Mouse (Mus musculus) 3T3-L1 (cell line): ENCODE results near the gene Il9r.

Source experiments
- DNase-seq: peaks from one replicate; pipeline ENCODE4 v3.0.0-alpha.2; 2015; ENCODE audit warnings: low read depth, low spot score

The Il9r gene

DNA sequence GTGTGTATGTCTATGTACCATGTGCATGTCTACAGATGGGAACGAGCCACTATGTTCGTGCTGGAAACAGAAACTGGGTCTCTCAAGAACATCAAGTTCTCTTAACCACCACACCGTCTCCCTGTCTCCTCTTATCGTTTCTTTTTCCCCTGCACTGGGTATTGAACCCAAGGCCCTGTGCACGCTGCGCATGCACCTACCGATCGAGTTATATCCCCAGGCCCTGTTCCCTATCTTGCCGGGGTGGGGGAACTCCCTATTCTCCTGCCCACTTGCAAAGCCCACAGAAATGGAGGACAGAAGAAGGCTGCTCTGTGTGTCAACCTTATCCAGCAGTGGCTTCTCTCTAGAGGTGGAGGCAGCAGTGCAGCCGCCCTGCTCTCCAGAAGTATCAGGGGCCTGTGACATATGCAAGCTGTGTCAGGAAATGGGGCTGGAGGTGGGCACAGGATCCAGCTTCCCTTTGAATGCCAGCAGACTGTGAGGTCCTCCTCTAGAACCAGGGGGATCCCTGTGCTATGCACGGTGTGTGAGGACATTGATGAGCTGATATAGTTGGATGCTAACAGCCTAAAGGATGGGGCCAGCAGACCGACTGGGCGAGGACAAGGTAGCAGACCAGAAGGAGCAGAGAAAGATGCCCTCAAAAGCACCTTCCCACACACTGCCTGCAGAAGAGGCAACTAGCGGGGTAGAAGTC lies 1.7 kb downstream of the Il9r start:
- no peak for DNase-seq

DNA sequence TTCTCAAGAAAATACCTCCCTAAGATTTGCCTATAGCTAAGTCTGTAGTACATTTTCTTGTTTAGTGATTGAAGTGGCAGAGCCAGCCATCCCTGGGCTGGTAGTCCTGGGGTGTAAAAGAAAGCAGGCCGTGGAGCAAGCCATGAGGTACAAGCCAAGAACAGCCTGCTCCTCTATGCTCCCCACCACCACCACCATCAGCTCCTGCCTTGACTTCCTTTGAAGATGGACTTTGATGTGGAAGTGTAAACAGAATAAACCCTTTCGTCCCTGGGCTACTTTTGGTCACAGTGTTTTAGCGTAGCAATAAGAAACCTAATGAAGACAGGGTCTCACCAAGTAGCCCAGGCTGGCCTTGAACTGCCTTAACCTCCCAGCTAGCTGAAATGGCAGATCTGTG lies 2.3 kb downstream of the Il9r start:
- DNase-seq = no peak

GRCm38 (mm10) chr11:32196727-32197126 lies 3.4 kb downstream of the Il9r start:
- no peak for DNase-seq

GRCm38 (mm10) chr11:32195867-32196540 lies 4.1 kb downstream of the Il9r start:
- DNase-seq = no peak

- no peak for DNase-seq
These were observed 5.5 kb downstream of the Il9r start for GRCm38 (mm10) chr11:32194626-32195025.

DNA sequence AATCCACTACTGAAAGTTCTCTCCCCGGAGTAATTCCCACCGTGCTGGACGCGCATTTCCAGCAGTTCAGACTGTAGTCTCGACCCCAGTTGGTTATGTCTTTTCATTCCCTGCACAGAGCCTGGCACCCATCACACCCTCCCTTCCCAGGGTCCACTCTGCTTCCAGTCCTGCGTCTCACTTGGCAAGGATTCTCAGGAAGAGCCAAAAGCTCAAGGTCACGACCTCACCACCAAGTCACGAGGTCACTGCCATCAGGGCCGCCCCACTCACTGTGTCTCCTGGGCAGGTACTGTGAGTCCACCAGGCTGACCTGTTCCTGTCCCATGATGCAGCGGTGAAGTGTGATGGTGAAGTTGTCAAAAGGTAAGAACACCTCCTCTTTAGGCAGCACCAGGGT lies 6.0 kb downstream of the Il9r start:
- DNase-seq = no peak

DNA sequence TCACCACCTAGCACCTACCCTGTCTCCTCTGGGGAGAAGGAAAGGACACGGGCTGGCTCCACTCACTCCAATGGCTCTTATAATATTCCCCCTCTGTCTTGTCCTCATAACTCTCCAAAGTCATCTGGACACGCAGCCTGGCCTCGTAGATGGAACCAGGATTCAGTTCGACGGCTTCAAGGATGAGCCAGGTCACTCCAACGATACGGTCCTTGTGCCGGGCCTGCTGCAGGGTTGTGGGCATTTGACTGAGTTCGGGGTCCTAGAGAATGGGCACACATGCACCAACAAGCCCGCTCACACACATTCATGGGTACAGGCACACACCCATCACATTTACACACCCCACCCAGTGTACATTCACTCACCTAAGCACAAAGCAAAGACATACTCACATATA lies 6.9 kb downstream of the Il9r start:
- DNase-seq = no peak

GRCm38 (mm10) chr11:32190603-32191110 lies 9.4 kb downstream of the Il9r start:
- no peak for DNase-seq

DNA sequence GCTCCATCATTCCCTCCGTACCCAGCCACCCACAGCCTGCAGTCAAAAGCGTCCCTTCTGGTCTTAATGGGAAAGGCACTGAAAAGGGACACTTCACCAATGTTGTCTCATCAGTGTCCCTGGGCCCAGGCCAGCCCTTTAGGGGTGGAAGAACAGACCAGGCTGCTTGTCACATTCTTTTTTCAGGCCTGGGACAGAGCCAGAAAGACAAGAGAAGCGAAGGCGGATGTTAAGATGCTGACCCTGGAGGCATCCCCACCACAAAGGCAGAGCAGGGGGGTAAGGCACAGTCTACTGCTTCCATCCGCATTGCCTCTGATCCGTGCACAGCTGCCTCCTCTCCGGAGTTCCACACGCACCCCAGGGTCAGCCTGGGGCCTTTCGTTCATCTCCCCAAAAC lies 10.0 kb downstream of the Il9r start:
- DNase-seq = no peak

- DNase-seq = no peak
These were observed 10.6 kb downstream of the Il9r start for GRCm38 (mm10) chr11:32189434-32189833.

DNA sequence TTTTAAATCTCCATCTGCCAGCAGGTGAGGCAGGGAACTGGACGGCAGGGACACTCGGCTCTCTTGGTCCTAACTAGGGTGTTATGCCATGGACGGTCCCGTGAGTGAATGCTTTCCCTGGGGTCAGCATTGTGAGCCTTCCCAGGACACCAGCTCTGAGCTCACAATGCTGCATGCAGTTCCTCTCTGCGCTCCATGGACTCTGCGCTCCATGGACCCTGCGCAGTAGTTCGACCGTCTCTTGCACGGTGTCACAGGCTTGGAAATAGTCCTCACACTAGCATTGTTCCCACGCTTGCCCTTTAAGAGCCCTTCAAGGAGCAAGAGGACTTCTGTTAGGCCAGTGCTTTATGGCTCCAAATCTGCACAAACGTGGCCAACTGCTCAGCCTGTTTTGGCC lies 11.2 kb downstream of the Il9r start:
- DNase-seq = no peak

DNA sequence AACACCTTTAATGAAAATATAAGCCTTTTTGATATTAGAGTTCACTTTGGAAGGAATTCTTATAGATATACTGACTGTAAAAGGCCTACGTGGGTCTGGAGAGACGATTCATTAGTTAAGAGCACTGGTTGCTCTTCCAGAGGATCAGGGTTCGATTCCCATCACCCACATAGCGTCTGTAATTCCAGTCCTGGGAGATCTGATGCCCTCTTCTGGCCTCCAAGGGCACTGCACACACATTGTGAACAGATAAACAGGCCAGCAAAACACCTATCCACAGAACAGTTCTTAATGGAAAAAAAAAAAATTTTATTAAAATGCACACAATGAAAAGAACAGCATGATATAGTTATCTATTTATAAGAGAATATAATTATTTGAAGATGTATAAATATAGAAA lies 12.8 kb downstream of the Il9r start:
- DNase-seq = no peak

- no peak for DNase-seq
These were observed 14.0 kb downstream of the Il9r start for GRCm38 (mm10) chr11:32186031-32186430.

DNA sequence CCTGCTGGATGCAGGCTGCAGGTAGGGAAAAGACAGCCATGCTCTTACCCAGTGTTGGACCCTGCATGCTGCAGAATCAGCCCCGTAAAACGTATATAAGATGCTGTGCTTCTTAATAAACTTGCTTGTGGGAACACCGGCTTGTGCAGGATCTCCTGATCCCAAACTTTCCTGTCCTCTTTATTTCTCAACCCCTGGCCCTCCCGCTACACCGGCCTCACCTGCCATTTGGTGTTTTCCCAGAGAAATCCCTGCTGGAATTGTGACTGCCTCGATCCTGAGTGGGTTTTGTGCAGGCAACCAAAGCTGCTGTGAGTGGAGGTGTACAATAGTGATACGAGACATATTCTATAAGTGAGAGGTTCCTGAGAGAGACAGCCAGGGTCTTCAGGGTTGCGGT lies 15.6 kb downstream of the Il9r start:
- no peak for DNase-seq

DNA sequence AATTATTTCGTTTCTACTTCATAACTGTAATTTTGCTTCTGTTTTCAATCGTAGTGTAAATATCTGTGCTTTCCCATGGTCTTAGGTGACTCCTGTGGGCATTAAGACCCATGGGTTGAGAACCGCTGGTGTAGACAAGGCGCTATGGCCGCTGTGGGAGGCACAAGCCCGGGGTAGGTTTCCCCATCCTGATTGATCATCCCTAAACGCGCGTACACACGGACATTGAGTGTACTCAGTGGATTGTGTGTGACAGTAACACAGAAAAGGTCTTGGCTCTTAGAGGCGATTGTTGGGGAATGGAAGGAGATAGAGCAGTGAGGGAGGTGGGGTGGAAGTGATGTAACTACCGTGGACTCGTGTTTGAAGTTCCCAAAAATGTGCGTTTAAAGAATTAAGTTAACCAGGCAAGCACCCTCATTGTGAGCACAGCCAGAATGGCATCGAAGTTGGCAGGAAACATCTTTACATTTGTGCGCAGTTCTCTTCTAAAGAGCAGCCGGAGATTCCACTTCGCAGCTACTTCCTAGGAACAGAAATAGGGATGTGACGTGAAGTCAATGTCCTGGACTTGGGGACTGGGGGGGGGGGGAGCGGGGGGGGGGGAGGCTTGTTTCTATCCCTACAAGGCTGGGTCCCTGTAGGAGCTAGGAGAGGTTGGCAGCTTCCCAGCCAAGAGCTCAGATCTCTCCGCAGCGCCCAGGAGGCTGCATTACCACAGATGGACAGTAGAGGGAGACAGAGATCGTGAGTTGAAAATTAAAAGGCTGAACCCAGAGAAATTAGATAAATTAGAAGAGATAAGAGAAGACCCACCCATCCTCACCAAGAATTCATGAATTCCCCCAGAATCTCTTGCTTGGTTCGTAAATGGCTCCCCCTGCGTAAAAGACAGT lies 17.9 kb downstream of the Il9r start:
- DNase-seq = peak; percentile 83

GRCm38 (mm10) chr11:32181246-32181645 lies 18.8 kb downstream of the Il9r start:
- DNase-seq = no peak

GRCm38 (mm10) chr11:32178506-32178905 lies 21.6 kb downstream of the Il9r start:
- no peak for DNase-seq

GRCm38 (mm10) chr11:32166683-32167082 lies 33.4 kb downstream of the Il9r start:
- no peak for DNase-seq

GRCm38 (mm10) chr11:32161922-32162804 lies 37.9 kb downstream of the Il9r start:
- DNase-seq = peak; percentile 23

GRCm38 (mm10) chr11:32161500-32161899 lies 38.6 kb downstream of the Il9r start:
- DNase-seq = no peak

- no peak for DNase-seq
These were observed 39.7 kb downstream of the Il9r start for GRCm38 (mm10) chr11:32160341-32160740.
